Comparison of ENCODE assay signal across 11 mouse cellular contexts in the genomic region with DNA sequence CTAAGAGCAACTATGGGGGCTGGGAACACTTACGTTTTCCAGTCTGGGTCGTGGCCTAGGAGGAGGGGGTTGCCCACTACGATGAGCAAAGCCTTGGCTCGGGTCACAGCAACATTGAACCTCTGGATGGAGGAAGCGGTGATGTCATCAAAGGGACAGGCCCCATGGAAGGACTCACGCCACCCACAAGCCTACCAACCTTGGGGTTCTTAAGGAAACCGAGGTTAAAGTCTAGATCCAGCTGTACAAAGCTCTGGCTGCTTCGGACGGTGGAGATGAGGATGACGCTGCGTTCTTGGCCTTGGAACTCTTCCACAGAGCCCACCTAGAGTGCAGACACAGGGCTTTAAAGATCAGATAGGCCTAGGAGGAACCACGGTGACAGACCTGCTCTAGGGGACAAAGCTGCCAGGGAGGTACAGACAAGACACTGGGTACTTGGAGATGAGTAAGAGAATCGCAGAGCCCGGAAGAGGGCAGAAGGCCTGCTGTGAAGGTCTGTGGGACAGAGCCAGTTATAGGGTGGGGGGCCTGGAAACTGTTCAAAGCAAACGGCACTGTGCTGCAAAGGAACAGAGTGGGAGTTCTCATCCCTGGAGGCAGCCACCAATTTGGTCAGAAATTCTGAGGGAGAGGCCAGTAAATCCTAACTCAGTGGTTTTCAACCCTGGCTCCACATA. TPM values are rescaled to one million over a fixed set of nuclear protein-coding genes. Genes with fewer than 3 reads are reported as not detected.
DNase-seq lines count a peak whose midpoint lies in the region; ATAC-seq and TF ChIP-seq lines count a peak whose summit lies in the region.
"Had no signal": no experiment of that assay in that cellular context is flagged by ENCODE, and none has a peak within 500 bp of the region (broad histone marks: within the 10 kb centered on the region; RNA-seq: fewer than 3 reads in every experiment).

No protein-coding gene starts in this region.

- H3K36me3 ChIP-seq in heart, embryonic 16.5 days (ENCODE audit: control insufficient read depth, insufficient read depth): peaks cover 51% of the 10 kb centered on the region
- peaks cover 96% of the 10 kb centered on the region for H3K36me3 ChIP-seq in E14TG2a.4 (ENCODE audit: insufficient read depth, low read length)
- peaks cover 25% of the 10 kb centered on the region; the same call in 1 of the 2 replicates for H3K36me3 ChIP-seq in limb, embryonic 11.5 days (ENCODE audit: control insufficient read depth, insufficient read depth, low read length)

- H3K27ac ChIP-seq in heart, embryonic 16.5 days (ENCODE audit: low read length): peak overlapping the region; percentile 22
- H3K27ac ChIP-seq in limb, embryonic 11.5 days (replicated peaks; ENCODE audit: low read depth, low read length): no peak overlapping the region

- no peaks in the 10 kb centered on the region for H3K9me3 ChIP-seq in heart, embryonic 16.5 days (replicated peaks; ENCODE audit: control insufficient read depth, low read length)
- no peaks in the 10 kb centered on the region for H3K9me3 ChIP-seq in E14TG2a.4 (ENCODE audit: low read length)
- H3K9me3 ChIP-seq in limb, embryonic 11.5 days (ENCODE audit: control insufficient read depth, low read length): no peaks in the 10 kb centered on the region

- H3K27me3 ChIP-seq in heart, embryonic 16.5 days (ENCODE audit: control insufficient read depth, insufficient read depth, low read length): no peaks in the 10 kb centered on the region
- H3K27me3 ChIP-seq in E14TG2a.4 (ENCODE audit: insufficient read depth, low read length): no peaks in the 10 kb centered on the region
- no peaks in the 10 kb centered on the region for H3K27me3 ChIP-seq in limb, embryonic 11.5 days (ENCODE audit: control insufficient read depth, insufficient read depth, low read length)
- H3K27me3 ChIP-seq: Patski had no signal

- no peak overlapping the region for H3K9ac ChIP-seq in heart, embryonic 16.5 days (ENCODE audit: low read length)
- no peak overlapping the region for H3K9ac ChIP-seq in limb, embryonic 11.5 days (ENCODE audit: low read length)

- ATAC-seq in heart, embryonic 16.5 days (replicated peaks; ENCODE audit: extremely low read depth, insufficient read depth, low FRiP score): no peak
- ATAC-seq in limb, embryonic 11.5 days (ENCODE audit: insufficient number of reproducible peaks, low FRiP score, low TSS enrichment, low read depth): no peak
- ATAC-seq: Patski had no signal

- 64% methylated on average over 15 of the region's 15 CpGs for WGBS in heart, embryonic 16.5 days
- 66% methylated on average over 15 of the region's 15 CpGs for WGBS in limb, embryonic 11.5 days

- no peak for TF ChIP-seq CTCF in E14TG2a.4 (conservative IDR thresholded peaks at IDR 0.05; ENCODE audit: low read length)

- peaks cover 53% of the 10 kb centered on the region for H3K4me1 ChIP-seq in heart, embryonic 16.5 days (ENCODE audit: control insufficient read depth, insufficient read depth, low read length)
- H3K4me1 ChIP-seq in E14TG2a.4 (replicated peaks; ENCODE audit: low read depth, low read length): peaks cover 95% of the 10 kb centered on the region
- H3K4me1 ChIP-seq in limb, embryonic 11.5 days (ENCODE audit: control insufficient read depth, insufficient read depth, low read length): peaks cover 39% of the 10 kb centered on the region

- DNase-seq in heart, postnatal 25 days (ENCODE audit: low spot score): no peak
- DNase-seq in ZHBTc4 (ENCODE audit: low read depth, low spot score): peak; percentile 43
- DNase-seq in limb, embryonic 11.5 days (ENCODE audit: low spot score): peak; percentile 21
- DNase-seq in left cerebral cortex, adult 8-10 months (ENCODE audit: low spot score in 2 of 2): no peak
- DNase-seq in urinary bladder, postnatal 25 days (ENCODE audit: low spot score): no peak
- no peak for DNase-seq in embryo, embryonic 10.5 days (ENCODE audit: low spot score)

- H3K4me2 ChIP-seq in heart, embryonic 16.5 days (ENCODE audit: low read depth, low read length): no peak overlapping the region
- no peak overlapping the region for H3K4me2 ChIP-seq in limb, embryonic 11.5 days (ENCODE audit: low read depth, severe bottlenecking)

- H3K4me3 ChIP-seq in heart, embryonic 16.5 days (ENCODE audit: low read length): no peak overlapping the region
- peak overlapping the region; percentile 57 for H3K4me3 ChIP-seq in E14TG2a.4 (replicated peaks; ENCODE audit: low read length)
- no peak overlapping the region for H3K4me3 ChIP-seq in limb, embryonic 11.5 days (ENCODE audit: low read depth, low read length)

- intact Hi-C loops in heart, postnatal 25 days (cut with DNase I): no loop called here

RNA-seq across cellular contexts. Expression of a gene that starts 7.6 kb away (rescaled TPM):
- 165 TPM in 2 replicates for polyA plus RNA-seq in heart, embryonic 16.5 days (2015; fragmentation: Nextera tagmentation; extraction: Ambion mirVana)
- 100 to 1,000 TPM in 1 of 2 experiments, 10 to 100 TPM in 1; 96.9 to 108 TPM for total RNA-seq in heart, postnatal 25 days (2021)
- 146 and 160 TPM in 2 replicates for polyA plus RNA-seq in limb, embryonic 11.5 days (2014; fragmentation: Nextera tagmentation; extraction: Ambion mirVana)
- total RNA-seq in left cerebral cortex, adult 8-10 months (2022): 10 to 100 TPM; 27.8 to 37.9 (median 30.3) TPM

RNA-seq across cellular contexts. Expression of a gene that starts 14.2 kb away (rescaled TPM):
- 0.99 and 1.8 TPM in 2 replicates for polyA plus RNA-seq in heart, embryonic 16.5 days (2015; fragmentation: Nextera tagmentation; extraction: Ambion mirVana)
- total RNA-seq in heart, postnatal 25 days (2021): 1 to 10 TPM; 2.5 to 3.0 TPM
- 0.29 and 0.30 TPM in 2 replicates for polyA plus RNA-seq in limb, embryonic 11.5 days (2014; fragmentation: Nextera tagmentation; extraction: Ambion mirVana)
- total RNA-seq in left cerebral cortex, adult 8-10 months (2022): under 1 TPM; 0.08 to 0.49 (median 0.23) TPM
- total RNA-seq: hematopoietic stem cell, adult 5-6 weeks had no signal
- polyA plus RNA-seq: thymus, postnatal 0 days had no signal

RNA-seq across cellular contexts. Expression of a gene that starts 14.9 kb away (rescaled TPM):
- 36.9 and 38.9 TPM in 2 replicates for polyA plus RNA-seq in heart, embryonic 16.5 days (2015; fragmentation: Nextera tagmentation; extraction: Ambion mirVana)
- total RNA-seq in heart, postnatal 25 days (2021): 10 to 100 TPM; 22.4 to 26.6 TPM
- 1.3 and 1.8 TPM in 2 replicates for polyA plus RNA-seq in limb, embryonic 11.5 days (2014; fragmentation: Nextera tagmentation; extraction: Ambion mirVana)
- total RNA-seq in left cerebral cortex, adult 8-10 months (2022): 1 to 10 TPM in 3 of 4 experiments, under 1 TPM in 1; 0.70 to 1.3 (median 1.1) TPM
- total RNA-seq: hematopoietic stem cell, adult 5-6 weeks had no signal

RNA-seq across cellular contexts. Expression of a gene that starts 22.6 kb away (rescaled TPM):
- polyA plus RNA-seq in heart, embryonic 16.5 days (2015; fragmentation: Nextera tagmentation; extraction: Ambion mirVana): 25.4 and 29.7 TPM in 2 replicates
- total RNA-seq in heart, postnatal 25 days (2021): 1 to 10 TPM; 6.2 to 6.3 TPM
- polyA plus RNA-seq in limb, embryonic 11.5 days (2014; fragmentation: Nextera tagmentation; extraction: Ambion mirVana): 61.4 and 62.3 TPM in 2 replicates
- total RNA-seq in left cerebral cortex, adult 8-10 months (2022): 10 to 100 TPM in 2 of 4 experiments, 1 to 10 TPM in 2; 8.4 to 12.5 (median 9.4) TPM

Comparison
In these comparisons a context has a peak if more than half of its experiments do, and no peak if none do; other contexts are left out.
1. DNase-seq: peak in ZHBTc4 (single experiment) and limb, embryonic 11.5 days (single experiment); none in heart, postnatal 25 days (single experiment), left cerebral cortex, adult 8-10 months (0 of 2), urinary bladder, postnatal 25 days (single experiment) and embryo, embryonic 10.5 days (single experiment).
2. RNA of a gene that starts 14.9 kb away (total RNA-seq): 22.4 to 26.6 TPM in heart, postnatal 25 days; 0.70 to 1.3 TPM in left cerebral cortex, adult 8-10 months; every median in the first group is over 10 times any median in the second.